Mouse (Mus musculus) layer of hippocampus, adult 18-20 months (tissue): ENCODE measurements at regions not wholly inside any gene's neighbourhood (a gene's known extent, or its start where the extent isn't known, plus 50 kb on each side); places are given as distances from the start of the nearest gene placed in this dataset.

Source experiments
- DNase-seq, 2 experiments: peaks; one replicate each; pipeline ENCODE4 v3.0.0; 2022; ENCODE audit warnings: low spot score in 2 of 2

DNA sequence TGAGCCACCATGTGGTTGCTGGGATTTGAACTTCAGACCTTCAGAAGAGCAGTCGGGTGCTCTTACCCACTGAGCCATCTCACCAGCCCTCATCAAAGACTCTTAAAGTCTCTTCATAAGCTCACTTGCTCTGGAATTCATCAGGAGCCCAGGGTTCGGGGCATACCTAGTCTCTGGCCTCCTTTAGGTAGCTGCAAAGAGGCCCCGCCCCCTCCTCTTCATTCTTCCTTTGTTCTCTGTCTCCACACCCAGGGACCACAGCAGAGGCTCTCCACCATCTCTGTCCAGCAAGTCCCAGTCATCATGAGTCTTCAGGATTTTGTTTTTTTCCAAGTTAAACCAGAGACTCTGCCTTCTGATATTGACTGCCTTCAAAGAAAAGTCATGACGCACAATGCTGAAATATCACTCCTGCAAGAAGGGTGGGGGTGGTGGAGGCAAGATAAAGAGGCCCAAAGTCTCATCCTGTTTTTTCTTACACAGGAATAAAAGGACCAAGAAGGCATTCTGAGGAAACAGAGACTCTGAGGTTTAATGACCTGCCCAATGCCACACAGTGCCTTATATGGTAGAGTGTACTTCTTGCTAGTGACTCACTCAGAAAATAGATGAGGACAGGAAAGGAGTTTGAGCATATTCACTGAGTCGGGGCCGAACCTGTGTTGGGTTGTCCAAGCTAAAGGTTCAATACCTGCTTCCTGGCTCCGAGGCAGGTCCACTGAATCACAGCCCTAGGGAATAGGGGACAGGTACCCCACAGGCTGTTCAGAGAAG lies 211.9 kb downstream of the Xxylt1 start:
- DNase-seq: no peak

DNA sequence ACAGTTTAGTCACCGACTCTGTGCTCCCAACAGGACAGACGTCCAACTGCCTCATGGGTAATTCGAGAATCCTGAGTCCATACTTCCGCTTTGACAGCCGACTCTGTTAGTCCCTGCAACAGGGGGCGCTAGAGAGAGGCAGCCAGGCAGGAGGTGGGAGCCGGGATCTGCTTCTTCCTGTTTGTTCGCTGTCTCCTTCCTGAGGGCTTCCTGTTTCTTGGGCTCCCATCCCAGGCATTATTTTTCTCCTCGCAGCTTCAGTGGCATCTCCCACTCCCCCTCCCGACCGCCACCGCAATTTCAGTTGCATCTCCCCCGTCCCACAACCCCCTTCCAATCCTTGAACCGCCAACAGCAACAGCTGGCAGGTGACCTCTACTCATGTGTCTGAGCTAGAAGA lies 211.1 kb downstream of the Xxylt1 start:
- no peak for DNase-seq

DNA sequence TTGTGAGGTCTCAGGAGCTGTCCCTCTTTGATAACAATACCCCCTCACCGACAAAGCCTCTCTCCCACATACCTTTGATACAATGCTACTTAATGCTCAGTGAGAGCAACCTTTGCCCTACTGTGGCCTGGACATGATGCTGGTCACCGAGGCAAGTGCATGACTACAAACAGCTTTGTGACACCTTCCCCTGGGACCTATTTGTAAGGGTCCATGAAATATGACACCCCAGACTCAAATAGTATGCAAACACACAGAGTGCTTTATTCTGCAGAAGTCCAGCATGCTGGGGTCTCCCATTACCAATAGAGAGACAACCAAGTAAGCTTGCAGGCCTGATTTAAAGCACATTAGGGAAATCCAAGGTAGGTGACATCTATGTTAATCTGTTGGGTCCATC lies 210.6 kb downstream of the Xxylt1 start:
- DNase-seq: no peak

- no peak for DNase-seq
Observed at GRCm38 (mm10) chr16:30872147-30872546, 209.1 kb downstream of the Xxylt1 start.

DNA sequence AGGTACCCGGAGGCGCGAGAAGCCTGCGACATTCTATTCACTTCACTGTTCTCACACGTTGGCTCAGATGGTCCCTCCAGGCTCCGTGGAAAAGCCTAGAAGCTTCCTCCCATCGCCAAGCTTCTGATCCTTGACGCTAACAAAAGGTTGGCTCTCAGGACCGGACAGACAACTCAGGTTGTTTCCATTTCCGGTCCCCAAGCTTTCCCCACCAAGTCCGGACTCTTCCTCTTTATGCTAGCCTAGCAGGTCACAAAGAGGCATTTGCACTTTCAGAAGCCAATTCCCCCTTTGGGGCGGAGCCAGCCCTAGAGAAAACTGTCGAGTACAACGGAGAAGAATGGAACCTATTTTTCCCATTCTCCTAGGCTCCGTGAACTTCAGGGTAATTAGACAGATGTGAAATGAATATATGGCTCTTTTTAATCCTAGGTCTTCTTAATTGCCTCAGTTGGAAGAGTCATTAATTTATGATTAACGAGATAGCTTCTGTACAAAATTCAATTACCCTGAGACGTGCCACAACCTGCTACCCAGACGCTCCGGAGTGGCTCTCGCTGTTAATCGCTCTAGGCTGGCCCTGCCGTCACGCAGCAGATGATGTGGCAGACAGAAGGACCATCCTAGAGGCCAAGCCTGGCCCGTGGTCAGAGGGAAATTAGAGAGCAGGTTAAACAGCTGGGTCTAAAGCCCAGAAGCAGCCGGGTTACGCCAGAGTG lies 207.6 kb downstream of the Xxylt1 start:
- no peak for DNase-seq

DNA sequence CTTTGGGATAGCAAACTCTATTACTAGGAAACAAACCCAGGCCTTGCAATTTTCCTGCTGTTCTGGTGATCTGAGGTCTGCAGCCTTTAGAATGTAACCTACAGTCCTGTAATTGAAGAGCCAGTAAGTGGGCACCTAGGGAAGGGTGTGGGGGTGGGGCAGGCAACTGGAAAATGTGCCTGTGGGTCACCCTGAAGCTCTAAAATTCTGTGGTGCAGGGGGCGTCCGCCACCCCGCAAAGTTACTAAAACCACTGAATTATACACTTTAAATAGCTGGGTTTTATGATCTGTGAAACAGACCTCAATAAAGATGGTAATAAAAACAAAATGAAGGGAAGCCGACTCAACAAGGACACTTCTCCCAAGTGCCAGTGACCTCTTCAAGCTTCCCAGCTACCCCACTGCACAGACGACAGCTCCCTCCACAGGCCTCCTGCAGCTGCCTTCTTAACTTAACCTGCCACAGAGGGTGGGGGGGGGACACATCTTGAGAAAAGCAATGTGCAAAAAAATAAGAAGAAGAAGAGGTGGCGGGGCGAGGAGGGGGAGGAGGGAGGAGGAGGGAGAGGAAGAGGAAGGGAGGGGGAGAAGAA lies 205.9 kb downstream of the Xxylt1 start:
- no peak for DNase-seq

- DNase-seq: no peak
Observed at GRCm38 (mm10) chr16:30878821-30879220, 202.4 kb downstream of the Xxylt1 start.

GRCm38 (mm10) chr16:30879878-30880277 lies 201.4 kb downstream of the Xxylt1 start:
- no peak for DNase-seq

DNA sequence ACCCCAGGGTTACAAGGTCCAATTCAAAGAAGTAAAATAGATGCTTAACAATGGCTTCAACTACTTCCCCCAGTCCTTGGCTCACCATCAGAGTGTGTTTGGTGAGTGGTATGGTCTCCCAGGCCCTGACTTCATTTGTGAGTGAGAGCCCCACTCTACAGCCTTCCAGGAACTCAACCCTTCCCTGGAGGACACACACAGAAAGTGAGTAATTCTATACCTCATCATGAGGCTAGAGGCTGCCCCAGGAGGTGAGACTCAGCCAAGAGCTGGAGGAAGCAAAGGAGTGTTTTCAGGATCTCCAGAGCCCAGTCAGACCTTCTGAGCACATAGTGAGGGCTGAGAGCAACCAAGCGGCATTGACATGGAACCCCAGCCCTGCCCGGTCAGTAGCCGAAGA lies 200.6 kb downstream of the Xxylt1 start:
- DNase-seq: no peak

DNA sequence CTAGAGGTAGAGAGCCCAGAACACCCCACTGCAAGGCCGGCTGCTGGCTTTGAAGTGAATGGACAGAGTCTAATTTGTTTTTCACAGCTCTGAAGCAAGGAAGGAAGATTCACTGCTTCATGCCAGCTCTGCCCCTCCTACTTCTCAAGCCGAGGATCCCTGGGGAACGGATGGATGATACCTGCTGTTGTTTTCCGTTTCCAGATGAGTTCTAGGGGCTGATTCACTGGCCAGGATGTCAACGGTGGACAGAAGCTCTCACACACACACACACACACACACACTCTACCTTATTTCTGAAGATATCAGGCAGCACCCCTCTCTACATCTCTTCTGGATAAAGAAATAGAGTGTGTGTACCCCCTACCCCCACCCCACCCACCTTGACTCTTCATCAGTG lies 200.0 kb downstream of the Xxylt1 start:
- no peak for DNase-seq

DNA sequence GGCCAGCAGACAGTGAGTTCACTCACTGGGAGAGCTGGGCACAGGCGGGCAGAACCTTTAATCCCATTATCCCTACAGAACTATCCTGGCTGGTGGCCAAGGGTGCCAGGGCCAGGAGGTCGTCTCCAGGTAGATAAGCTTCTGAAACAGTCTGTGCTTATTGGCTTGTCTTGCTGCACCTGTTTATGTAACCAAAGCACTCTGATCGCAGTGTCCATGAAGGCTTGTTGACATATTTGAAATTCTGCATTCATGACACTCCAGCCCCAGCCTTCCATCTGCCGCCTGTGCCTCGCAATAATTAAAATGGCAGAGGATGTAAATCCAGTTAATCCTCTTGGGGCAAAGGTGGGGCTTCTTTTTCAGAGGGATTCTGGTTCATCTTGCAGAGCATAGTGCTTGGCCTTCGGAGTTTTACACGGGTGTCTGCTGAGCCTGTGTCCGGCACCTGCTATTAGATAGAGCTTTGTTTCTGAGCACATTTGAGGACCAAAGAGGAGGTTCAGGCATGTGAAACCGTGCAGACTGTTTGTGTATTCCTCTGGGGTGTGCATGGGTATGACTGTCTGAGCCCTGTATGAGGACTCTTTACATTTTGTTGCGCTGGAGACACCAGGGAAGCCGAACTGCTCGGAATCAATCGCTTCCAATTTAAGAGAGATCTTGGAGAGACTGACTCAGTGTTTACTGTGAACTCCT lies 197.6 kb downstream of the Xxylt1 start:
- no peak for DNase-seq

DNA sequence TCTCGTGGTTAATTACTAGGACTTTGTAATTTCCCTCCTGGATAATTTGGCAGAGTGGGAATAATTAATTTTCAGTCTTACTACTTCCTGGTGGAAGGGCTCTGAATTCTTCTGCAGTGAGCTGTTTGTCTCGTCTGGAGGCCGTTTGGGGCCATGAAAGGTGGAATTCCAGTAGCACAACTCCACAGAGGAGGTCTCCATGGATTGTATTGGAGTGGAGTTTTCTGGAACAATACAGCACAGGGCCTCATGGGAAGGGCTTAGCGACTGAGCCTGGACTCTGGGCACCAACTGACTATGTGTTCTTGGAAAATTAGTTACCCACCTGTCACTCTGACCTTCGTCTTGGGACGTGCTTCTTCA lies 197.1 kb downstream of the Xxylt1 start:
- no peak for DNase-seq

DNA sequence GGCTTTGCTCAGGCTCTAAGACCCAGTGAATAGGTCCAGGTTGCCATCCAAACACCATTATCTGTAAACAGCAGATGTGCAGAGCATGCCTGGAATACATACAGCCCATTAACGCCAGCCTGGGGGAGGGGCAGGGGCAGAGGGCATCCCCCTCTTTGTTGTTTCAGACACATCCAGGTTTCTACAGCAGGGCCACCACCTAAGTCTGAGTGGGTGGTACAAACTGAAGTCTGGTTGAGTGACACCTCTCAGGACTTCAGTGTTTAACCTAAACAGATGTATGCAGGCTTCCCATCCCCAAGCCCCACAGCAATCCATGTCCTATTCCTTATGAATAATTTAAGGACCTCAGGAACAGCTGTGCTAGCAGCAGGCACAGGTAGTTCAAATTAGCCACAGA lies 194.2 kb downstream of the Xxylt1 start:
- no peak for DNase-seq

- DNase-seq: no peak
Observed at GRCm38 (mm10) chr16:30887536-30887935, 193.7 kb downstream of the Xxylt1 start.

GRCm38 (mm10) chr16:30888556-30889323 lies 192.5 kb downstream of the Xxylt1 start:
- DNase-seq: no peak

GRCm38 (mm10) chr16:30892606-30893005 lies 188.6 kb downstream of the Xxylt1 start:
- DNase-seq: no peak

DNA sequence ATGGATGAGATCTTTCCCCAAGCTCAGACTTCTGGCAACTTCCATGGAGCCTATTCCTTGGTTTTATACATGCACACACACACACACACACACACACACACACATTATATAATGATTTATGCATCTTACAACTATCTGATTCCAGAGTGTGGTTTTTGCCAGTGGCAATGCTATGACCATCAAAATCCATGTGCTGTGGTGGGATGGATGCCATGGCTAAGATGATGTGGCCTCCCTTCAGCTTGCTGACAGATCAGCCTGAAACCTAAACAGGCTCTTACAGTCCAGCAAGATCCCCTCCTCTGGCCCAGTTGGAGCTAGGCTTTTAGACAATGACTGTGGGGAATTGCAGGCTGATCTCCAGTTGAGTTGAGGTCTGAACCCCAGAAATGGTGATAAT lies 187.1 kb downstream of the Xxylt1 start:
- DNase-seq: no peak

DNA sequence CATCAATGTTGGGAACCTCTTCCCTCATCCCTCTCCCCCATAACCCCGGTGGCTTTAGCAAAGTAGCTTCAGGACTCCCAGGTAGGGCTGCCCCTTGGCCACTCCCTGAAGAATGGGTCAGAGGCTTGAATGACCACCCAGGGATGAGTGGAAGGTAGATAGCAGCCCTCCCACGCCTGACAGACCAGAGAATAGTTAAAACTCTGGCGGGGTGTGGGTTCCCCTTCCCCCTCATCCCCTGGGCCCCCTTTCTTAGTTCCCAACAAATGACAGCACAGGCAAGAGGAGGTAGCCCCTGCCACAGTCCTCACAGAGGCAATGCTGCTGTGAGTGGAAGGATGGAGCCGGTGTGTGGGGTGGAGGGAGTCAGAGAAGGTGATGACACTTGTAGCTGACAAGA lies 186.2 kb downstream of the Xxylt1 start:
- DNase-seq: no peak

DNA sequence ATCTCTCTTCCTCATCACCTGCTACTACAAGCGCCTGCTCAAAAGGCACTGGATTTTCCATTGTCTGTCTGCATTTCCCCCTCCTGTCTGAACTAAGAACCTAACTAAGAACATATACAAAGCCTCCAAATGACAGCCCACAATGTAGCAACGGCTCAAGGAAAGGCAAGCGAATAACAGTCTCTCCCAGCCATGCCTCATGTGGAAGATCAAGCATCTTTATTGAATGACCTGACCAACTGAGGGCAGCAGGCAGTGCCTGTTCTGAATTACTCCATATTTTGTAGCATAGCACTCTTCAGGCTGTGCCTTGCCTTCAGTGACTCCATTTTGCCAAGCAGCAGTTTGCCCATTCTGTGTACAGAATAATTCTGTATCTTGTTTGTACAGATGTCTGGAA lies 183.9 kb downstream of the Xxylt1 start:
- no peak for DNase-seq

GRCm38 (mm10) chr16:30900121-30900520 lies 181.1 kb downstream of the Xxylt1 start:
- no peak for DNase-seq

DNA sequence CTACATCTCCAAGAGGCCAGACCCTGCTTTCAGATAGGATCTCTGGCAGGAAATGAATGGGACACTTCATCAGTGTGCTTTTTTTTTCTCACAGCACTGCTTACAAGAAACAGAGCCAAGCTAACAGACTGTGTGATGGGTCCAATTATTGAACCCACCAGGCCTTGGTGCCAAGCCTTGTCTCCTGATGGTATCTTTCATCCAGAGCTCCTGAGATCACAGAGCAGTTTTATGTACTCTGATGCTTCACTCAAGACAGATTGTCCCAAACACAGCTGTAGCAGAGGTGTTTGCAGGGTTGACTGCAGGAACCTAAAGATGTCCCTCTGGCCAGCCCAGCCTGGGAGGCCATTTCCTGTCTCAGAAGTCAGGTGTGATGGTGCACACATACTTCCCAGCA lies 179.9 kb downstream of the Xxylt1 start:
- no peak for DNase-seq
